Mouse (Mus musculus) limb, embryonic 12.5 days (tissue): ENCODE data around the gene Aplp2. TPM values are rescaled to one million over a fixed set of nuclear protein-coding genes. Genes with fewer than 3 reads are reported as not detected.

ENCODE experiments used
- ATAC-seq: fragments of 200-750 bp; cut with Nextera tagmentation; 2 replicates; pipeline ENCODE4 v1.8.0; 2017; ENCODE audit warnings: low read depth, moderate TSS enrichment; ENCODE audit not compliant: insufficient number of reproducible peaks, insufficient read depth, low FRiP score, low TSS enrichment
- H3K27ac ChIP-seq: fragments of 300-500 bp; sonication (generic); 2 replicates; pipeline ENCODE4 v1.5.1; 2016; ENCODE audit warnings: mild to moderate bottlenecking, moderate library complexity
- H3K27me3 ChIP-seq: fragments of 300-500 bp; sonication (generic); 2 replicates; pipeline ENCODE4 v1.6.1; 2016; ENCODE audit warnings: mild to moderate bottlenecking, moderate library complexity
- H3K36me3 ChIP-seq: fragments of 300-500 bp; sonication (generic); 2 replicates; pipeline ENCODE4 v1.6.1; 2016; ENCODE audit warnings: mild to moderate bottlenecking, moderate library complexity
- H3K4me1 ChIP-seq: fragments of 300-500 bp; sonication (generic); replicated peaks from 2 replicates; pipeline ENCODE4 v1.6.1; 2016
- H3K4me2 ChIP-seq: fragments of 300-500 bp; sonication (generic); 2 replicates; pipeline ENCODE4 v1.6.1; 2016; ENCODE audit warnings: mild to moderate bottlenecking, moderate library complexity
- H3K4me3 ChIP-seq: fragments of 300-500 bp; sonication (generic); replicated peaks from 2 replicates; pipeline ENCODE4 v1.5.1; 2016; ENCODE audit warnings: mild to moderate bottlenecking
- H3K9ac ChIP-seq: fragments of 300-500 bp; sonication (generic); replicated peaks from 2 replicates; pipeline ENCODE4 v1.6.1; 2016; ENCODE audit warnings: mild to moderate bottlenecking, moderate library complexity
- H3K9me3 ChIP-seq: fragments of 300-500 bp; sonication (generic); 2 replicates; pipeline ENCODE4 v1.6.1; 2016; ENCODE audit warnings: mild to moderate bottlenecking, moderate library complexity
- WGBS: fragments of 180-500 bp; shearing (Covaris S2); methylation state at CpG from one replicate; pipeline ENCODE4 v1.1.7; 2016; 5-methylcytosine and 5-hydroxymethylcytosine counted together
- polyA plus RNA-seq: library from polyadenylated mRNA; unstranded; fragments of >200 nt; fragmentation: Nextera tagmentation; extraction: Ambion mirVana; gene quantifications from 2 replicates; pipeline ENCODE4 v1.2.1, GENCODE M21; 2016

Gene Aplp2
- polyA plus RNA-seq, 1 experiment from 2014 or later: 164 TPM

DNA sequence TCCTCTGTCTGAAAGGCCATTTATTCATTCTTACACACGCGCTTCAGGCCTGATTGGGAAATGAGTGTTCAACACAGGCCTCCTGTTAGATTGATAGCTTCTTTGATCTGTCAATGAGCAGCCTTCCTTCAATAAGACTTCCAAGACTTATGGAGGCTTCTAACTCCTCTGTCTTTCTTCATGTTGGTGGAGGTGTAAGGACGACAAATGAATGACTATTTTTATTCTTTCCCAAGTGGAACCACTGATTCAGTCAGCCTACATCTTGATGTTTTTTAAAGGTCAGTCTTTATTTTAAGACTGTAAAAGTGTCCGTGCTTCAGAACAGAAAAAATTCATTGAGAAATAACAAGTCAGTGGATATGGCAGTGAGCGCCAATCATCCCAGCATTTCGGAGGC, 33.4 kb upstream of the Aplp2 start:
- WGBS: 80% methylated on average over 6 of the region's 6 CpGs
- Histone ChIP-seq H3K9ac (no peak overlapping the region), H3K27ac (no peak overlapping the region), H3K36me3 (no peaks in the 10 kb centered on the region), H3K4me3 (no peak overlapping the region), H3K4me1 (no peaks in the 10 kb centered on the region), H3K9me3 (no peaks in the 10 kb centered on the region), H3K4me2 (no peak overlapping the region), H3K27me3 (no peaks in the 10 kb centered on the region)
- no peak for ATAC-seq

DNA sequence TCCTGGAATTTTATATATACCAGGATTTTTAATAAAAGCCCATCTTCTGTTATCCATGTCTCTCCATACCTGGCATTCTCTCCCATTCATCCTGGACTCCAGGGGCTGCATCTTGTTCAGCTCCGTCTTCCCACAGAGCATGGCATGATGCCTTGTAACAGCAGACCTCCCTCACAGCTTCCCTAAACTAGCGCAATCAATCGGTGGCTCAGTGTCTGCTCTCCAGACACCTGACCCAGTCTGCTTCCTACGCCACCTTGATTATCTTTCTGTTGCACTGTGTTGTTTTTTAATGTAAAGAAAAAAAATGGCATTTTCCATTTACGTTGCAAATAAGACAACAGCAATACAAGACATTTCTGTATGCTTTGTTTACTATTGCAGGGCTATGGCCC, 32.3 kb upstream of the Aplp2 start:
- Histone ChIP-seq H3K4me3 (no peak overlapping the region), H3K4me2 (no peak overlapping the region), H3K4me1 (no peaks in the 10 kb centered on the region), H3K9me3 (no peaks in the 10 kb centered on the region), H3K27ac (no peak overlapping the region), H3K36me3 (no peaks in the 10 kb centered on the region), H3K9ac (no peak overlapping the region), H3K27me3 (no peaks in the 10 kb centered on the region)
- WGBS: 75% methylated on average over 5 of the region's 5 CpGs
- ATAC-seq: no peak

DNA sequence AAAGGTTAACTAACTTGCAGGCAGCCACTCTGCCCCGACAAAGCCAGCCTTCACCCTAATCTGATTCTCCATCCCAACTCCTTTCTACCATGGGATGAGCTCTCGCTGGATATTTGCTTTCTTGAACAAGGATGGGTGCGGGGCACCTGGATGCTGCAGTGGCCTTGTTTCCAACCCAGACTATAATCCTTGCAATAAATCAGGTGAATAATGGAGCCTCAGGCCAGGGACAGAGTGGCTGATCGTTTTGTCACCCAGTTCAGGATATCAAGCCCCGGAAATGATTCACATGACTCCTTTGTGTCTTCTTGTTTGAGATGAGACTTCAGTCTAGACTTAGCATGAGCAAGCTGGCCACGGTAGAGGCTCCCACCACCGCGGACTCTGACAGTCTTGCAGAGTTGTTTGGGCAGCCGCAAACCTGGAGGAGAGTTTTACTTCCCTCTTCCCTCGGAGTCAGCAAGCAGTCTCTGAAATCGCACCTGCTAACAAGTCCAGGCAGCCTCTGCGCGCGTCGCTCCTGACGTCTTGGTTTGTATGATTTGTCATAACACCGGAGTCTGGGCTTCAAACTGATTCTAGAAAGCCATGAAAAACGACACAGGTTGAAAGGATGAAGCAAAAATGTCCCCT, 31.8 kb upstream of the Aplp2 start:
- no peaks in the 10 kb centered on the region for H3K9me3 ChIP-seq
- no peaks in the 10 kb centered on the region for H3K4me1 ChIP-seq
- ATAC-seq: no peak
- H3K4me3 ChIP-seq: no peak overlapping the region
- no peaks in the 10 kb centered on the region for H3K36me3 ChIP-seq
- H3K27ac ChIP-seq: no peak overlapping the region
- H3K9ac ChIP-seq: no peak overlapping the region
- WGBS: 73% methylated on average over 18 of the region's 18 CpGs
- no peaks in the 10 kb centered on the region for H3K27me3 ChIP-seq
- no peak overlapping the region for H3K4me2 ChIP-seq

DNA sequence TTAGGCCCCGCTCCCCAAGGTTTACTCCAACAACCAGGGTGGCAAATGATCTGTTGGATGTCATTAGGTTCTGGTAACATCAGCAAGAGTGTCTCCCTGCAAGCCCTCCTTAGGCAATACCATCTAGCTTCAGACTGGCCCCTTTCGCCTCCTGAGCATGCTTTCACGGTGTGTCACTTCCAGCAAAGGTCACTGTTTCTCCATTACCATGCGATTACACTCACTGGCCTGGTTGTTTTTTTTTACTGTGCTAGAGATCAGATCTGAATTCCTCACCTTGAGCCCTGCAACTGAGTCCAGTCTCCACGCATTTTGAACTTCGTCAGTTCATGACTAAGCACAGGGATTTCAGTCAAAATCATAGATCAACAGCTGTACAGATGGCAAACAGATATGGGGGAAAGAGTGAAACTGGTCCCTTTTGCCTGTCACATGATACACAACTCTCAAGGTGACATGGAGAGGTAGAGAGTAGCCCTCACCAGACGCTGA, 29.6 kb upstream of the Aplp2 start:
- 83% methylated on average over 7 of the region's 7 CpGs for WGBS
- H3K4me3 ChIP-seq: no peak overlapping the region
- no peak overlapping the region for H3K4me2 ChIP-seq
- no peaks in the 10 kb centered on the region for H3K4me1 ChIP-seq
- ATAC-seq: no peak
- H3K9ac ChIP-seq: no peak overlapping the region
- H3K36me3 ChIP-seq: no peaks in the 10 kb centered on the region
- no peak overlapping the region for H3K27ac ChIP-seq
- no peaks in the 10 kb centered on the region for H3K27me3 ChIP-seq
- no peaks in the 10 kb centered on the region for H3K9me3 ChIP-seq

DNA sequence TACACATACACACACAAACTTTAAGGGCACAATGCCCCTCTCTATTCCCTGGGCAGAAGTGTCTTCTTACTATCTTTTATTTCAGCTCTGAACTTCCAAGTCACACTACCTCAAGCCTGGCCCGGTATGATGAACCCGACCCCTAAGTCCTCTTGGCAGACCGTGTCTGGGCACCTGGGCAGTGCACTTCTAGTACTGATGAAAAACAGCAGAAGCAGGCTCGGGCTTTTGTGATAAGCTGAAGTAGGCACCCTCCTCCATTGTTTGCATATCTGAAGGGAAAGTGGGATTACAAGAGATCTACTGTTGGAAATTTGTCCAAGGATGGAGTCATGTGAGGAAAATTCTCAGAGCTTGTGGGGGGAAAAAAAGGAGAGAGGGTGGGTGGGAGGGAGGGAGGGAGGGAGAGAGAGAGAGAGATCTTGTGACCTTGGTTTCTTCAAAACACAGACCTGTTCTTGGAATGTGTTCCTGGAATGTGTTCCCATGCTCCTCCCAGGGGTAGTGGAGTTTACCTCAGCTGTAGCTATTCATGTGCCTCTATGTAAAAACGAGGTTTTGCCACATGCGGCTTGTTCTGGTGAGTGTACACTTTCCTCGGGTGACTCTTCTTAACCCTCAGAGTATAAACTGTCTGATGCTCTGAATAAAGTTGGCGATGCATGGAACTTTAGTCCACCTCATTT, 29.1 kb upstream of the Aplp2 start:
- WGBS: 86% methylated on average over 8 of the region's 8 CpGs
- Histone ChIP-seq H3K9ac (no peak overlapping the region), H3K4me2 (no peak overlapping the region), H3K9me3 (no peaks in the 10 kb centered on the region), H3K27ac (no peak overlapping the region), H3K27me3 (no peaks in the 10 kb centered on the region), H3K4me3 (no peak overlapping the region), H3K36me3 (no peaks in the 10 kb centered on the region), H3K4me1 (no peaks in the 10 kb centered on the region)
- ATAC-seq: no peak

DNA sequence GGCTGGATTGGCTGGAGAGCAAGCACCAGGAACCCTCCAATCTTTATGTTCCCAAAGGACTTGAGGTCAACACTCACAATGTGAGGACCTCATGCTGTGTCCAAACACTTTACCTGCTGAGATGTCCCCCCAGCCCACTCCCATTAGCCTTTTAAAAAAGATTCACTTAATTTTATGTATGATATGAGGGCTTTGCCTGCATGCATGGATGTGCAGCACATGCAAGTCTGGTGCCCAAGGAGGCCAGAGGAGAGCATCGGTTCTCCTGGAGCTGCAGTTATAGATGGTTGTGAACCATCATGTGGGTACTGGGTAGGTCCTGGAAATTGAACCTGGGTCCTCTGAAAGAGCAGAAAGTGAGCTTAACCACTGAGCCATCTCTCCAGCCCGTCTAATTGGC, 27.9 kb upstream of the Aplp2 start:
- ATAC-seq: no peak
- Histone ChIP-seq H3K27me3 (no peaks in the 10 kb centered on the region), H3K27ac (no peak overlapping the region), H3K4me1 (no peaks in the 10 kb centered on the region), H3K9me3 (no peaks in the 10 kb centered on the region), H3K36me3 (no peaks in the 10 kb centered on the region), H3K4me3 (no peak overlapping the region), H3K4me2 (no peak overlapping the region), H3K9ac (no peak overlapping the region)
- WGBS: 87% methylated on average over 2 of the region's 2 CpGs

DNA sequence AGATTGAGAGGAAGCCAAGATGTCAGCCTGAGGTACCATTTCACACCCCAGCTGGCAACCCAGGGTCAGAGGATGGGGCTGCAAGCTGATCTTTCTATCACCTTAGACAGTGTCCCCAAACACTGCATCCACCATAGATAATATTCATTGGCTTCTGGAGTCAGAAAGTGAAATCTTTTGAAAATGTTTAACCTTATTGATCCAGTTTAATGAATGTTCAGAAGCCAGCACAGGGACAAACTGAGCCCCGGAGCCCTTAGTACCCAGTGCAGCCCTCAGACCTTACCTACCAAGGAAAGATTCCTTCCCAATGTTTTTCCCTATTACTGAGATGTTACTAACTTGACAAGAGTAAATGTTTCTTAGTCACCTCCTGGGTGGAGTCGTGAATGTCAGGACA, 26.9 kb upstream of the Aplp2 start:
- Histone ChIP-seq H3K27ac (no peak overlapping the region), H3K9ac (no peak overlapping the region), H3K27me3 (no peaks in the 10 kb centered on the region), H3K9me3 (no peaks in the 10 kb centered on the region), H3K4me2 (no peak overlapping the region), H3K4me1 (no peaks in the 10 kb centered on the region), H3K4me3 (no peak overlapping the region), H3K36me3 (no peaks in the 10 kb centered on the region)
- 68% methylated on average over 2 of the region's 2 CpGs for WGBS
- no peak for ATAC-seq

DNA sequence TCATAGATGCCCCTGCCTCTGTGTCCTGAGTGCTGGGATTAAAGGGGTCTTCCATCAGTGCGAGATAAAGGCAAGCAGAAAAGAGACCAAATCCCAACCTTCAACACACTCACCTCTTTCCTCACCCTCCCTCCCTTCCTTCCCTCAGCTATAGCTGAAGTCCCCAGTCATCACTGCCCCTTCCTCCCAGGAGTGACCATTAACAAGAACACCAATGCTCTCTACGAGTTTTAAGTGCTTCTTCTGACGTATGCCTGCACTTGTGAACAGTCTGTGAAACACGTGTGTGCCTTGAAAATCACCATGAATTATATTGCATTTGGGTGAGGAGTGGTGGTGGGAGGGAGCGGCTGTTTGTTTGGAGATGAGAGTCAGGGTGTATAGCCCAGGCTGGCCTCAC, 24.5 kb upstream of the Aplp2 start:
- H3K27ac ChIP-seq: no peak overlapping the region
- no peaks in the 10 kb centered on the region for H3K36me3 ChIP-seq
- H3K9ac ChIP-seq: no peak overlapping the region
- H3K4me1 ChIP-seq: peaks cover 11% of the 10 kb centered on the region
- H3K9me3 ChIP-seq: no peaks in the 10 kb centered on the region
- ATAC-seq: no peak
- H3K4me3 ChIP-seq: no peak overlapping the region
- WGBS: 59% methylated on average over 5 of the region's 5 CpGs
- no peaks in the 10 kb centered on the region for H3K27me3 ChIP-seq
- no peak overlapping the region for H3K4me2 ChIP-seq

DNA sequence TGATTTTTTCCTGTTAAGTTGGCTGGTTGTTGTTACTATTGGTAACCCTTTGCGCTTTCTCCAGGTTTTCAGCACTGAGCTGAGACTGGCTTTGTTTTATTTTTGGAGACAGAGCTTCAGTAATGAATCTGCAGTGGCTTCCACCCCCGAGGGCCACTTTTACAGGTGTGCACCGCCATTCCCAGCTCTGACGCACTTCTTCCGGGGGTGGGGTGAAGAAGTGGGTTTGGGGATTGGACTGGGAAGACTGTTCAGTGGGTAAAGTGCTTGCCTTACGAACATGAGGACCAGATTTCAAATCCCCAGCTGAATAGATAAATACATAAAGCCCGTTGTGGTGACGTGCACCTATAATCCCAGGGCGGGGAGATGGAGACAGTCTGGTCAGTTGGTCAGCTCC, 23.9 kb upstream of the Aplp2 start:
- no peak overlapping the region for H3K4me2 ChIP-seq
- no peak for ATAC-seq
- H3K27me3 ChIP-seq: no peaks in the 10 kb centered on the region
- H3K4me1 ChIP-seq: peaks cover 11% of the 10 kb centered on the region
- no peaks in the 10 kb centered on the region for H3K9me3 ChIP-seq
- WGBS: 79% methylated on average over 9 of the region's 9 CpGs
- H3K9ac ChIP-seq: no peak overlapping the region
- no peak overlapping the region for H3K4me3 ChIP-seq
- no peaks in the 10 kb centered on the region for H3K36me3 ChIP-seq
- no peak overlapping the region for H3K27ac ChIP-seq

DNA sequence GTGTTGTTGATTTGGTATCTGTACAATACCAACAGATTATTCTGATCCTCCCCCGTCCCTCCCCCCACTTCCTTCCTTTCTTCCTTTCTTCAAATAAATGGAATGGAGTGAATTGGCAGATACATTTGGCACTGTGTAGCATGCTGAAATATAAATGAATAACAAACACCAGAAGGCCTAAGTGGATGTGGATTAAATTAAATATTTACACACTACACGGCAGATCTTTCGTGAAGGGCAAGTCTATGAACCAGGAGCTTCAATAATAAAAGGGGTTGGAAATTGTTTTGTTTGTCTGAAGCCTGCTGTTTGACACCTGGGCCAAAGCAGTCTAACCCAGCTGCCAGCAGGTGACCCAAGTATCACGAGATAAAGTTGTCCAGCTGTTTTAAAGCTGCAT, 23.4 kb upstream of the Aplp2 start:
- H3K9me3 ChIP-seq: no peaks in the 10 kb centered on the region
- H3K27me3 ChIP-seq: no peaks in the 10 kb centered on the region
- 63% methylated on average over 4 of the region's 4 CpGs for WGBS
- H3K27ac ChIP-seq: no peak overlapping the region
- H3K4me1 ChIP-seq: peaks cover 11% of the 10 kb centered on the region
- H3K9ac ChIP-seq: no peak overlapping the region
- H3K4me3 ChIP-seq: no peak overlapping the region
- no peaks in the 10 kb centered on the region for H3K36me3 ChIP-seq
- ATAC-seq: no peak
- no peak overlapping the region for H3K4me2 ChIP-seq

DNA sequence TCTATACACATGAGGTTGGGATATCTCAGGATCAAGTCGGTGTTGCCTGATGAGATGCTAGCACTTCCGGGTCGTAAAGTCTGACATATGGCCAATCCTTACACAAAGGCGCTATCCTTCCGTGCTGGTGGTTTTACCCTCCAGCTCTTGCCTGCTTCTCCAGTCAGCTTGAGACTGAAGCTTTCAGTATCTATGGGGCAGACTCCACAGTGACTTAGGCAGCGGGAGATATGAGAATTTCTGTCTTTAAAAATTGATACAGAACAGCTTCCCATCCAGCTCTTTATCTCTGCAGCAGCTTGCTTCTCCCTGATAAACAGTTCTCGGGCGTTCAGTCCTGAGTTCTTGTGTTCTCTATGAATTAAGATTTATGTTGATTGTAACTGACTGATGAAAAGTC, 14.9 kb upstream of the Aplp2 start:
- H3K4me2 ChIP-seq: no peak overlapping the region
- ATAC-seq: no peak
- no peak overlapping the region for H3K4me3 ChIP-seq
- 77% methylated on average over 8 of the region's 8 CpGs for WGBS
- no peaks in the 10 kb centered on the region for H3K4me1 ChIP-seq
- H3K27ac ChIP-seq: no peak overlapping the region
- H3K9ac ChIP-seq: no peak overlapping the region
- H3K9me3 ChIP-seq: no peaks in the 10 kb centered on the region
- H3K27me3 ChIP-seq: no peaks in the 10 kb centered on the region
- H3K36me3 ChIP-seq: no peaks in the 10 kb centered on the region

DNA sequence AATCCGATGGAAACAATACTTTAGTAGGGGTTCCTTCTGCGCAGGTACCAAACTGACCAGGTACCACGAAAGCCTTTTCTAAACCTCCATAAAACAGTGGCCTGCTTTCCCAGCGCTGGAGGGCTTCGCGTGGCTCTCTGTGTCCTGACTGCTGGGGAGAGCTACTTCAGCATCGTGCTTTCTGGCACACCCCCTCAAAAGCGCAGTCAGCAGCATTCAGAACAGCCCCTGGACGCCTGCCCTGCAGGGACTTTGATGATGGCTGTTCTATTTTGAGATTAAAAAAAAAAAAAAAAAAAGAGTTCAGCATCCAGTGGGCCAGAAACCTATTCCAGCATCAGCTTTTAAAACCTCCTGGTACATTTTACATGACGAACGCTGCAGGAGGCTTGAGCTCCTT, 14.2 kb upstream of the Aplp2 start:
- no peak for ATAC-seq
- H3K9me3 ChIP-seq: no peaks in the 10 kb centered on the region
- H3K36me3 ChIP-seq: no peaks in the 10 kb centered on the region
- H3K4me1 ChIP-seq: no peaks in the 10 kb centered on the region
- 85% methylated on average over 11 of the region's 11 CpGs for WGBS
- no peak overlapping the region for H3K9ac ChIP-seq
- H3K27ac ChIP-seq: no peak overlapping the region
- H3K4me3 ChIP-seq: no peak overlapping the region
- no peaks in the 10 kb centered on the region for H3K27me3 ChIP-seq
- no peak overlapping the region for H3K4me2 ChIP-seq
